Mouse (Mus musculus) forebrain, embryonic 10.5 days (tissue): ENCODE data around the gene Galm. TPM values are rescaled to one million over a fixed set of nuclear protein-coding genes. Genes with fewer than 3 reads are reported as not detected.

Source experiments
- polyA plus RNA-seq: library from polyadenylated mRNA; unstranded; fragments of >200 nt; fragmentation: Nextera tagmentation; extraction: Ambion mirVana; gene quantifications from 2 replicates; pipeline ENCODE4 v1.2.1, GENCODE M21; 2016

Galm gene
- polyA plus RNA-seq, 1 experiment from 2014 or later = 15.5 TPM

Other genes starting within 250 kb of the Galm start
- gene Atl2, start 231.3 kb upstream of the Galm start, polyA plus RNA-seq = 38.9 and 39.8 TPM in 2 replicates
- 81.2 and 86.2 TPM in 2 replicates for gene Hnrnpll, start 65.1 kb upstream of the Galm start, polyA plus RNA-seq
- gene Srsf7, start 79.8 kb downstream of the Galm start, polyA plus RNA-seq = 917 and 919 TPM in 2 replicates
- 0.09 and 0.20 TPM in 2 replicates for gene Ttc39d, start 80.0 kb downstream of the Galm start, polyA plus RNA-seq
- gene Gemin6, start 97.0 kb downstream of the Galm start, polyA plus RNA-seq = 64.1 and 66.8 TPM in 2 replicates
- gene Morn2, start 162.7 kb downstream of the Galm start, polyA plus RNA-seq = 31.4 and 35.1 TPM in 2 replicates
- gene Dhx57, start 163.0 kb downstream of the Galm start, polyA plus RNA-seq = 15.0 and 16.3 TPM in 2 replicates
- gene Arhgef33, start 179.9 kb downstream of the Galm start, polyA plus RNA-seq = 0.20 and 0.97 TPM in 2 replicates
- gene Gm10190, start 246.1 kb downstream of the Galm start, polyA plus RNA-seq = 0.63 TPM in 1 of 2 replicates, not detected in the other